Mouse (Mus musculus) embryonic facial prominence, embryonic 13.5 days (tissue): ENCODE measurements at regions not wholly inside any gene's neighbourhood (a gene's known extent, or its start where the extent isn't known, plus 50 kb on each side); places are given as distances from the start of the nearest gene placed in this dataset.

Source experiments
- ATAC-seq: fragments of 200-750 bp; cut with Nextera tagmentation; 2 replicates; pipeline ENCODE4 v1.8.0; 2017; ENCODE audit warnings: low read depth; ENCODE audit not compliant: insufficient number of reproducible peaks, insufficient read depth, low FRiP score, low TSS enrichment
- H3K27ac ChIP-seq: fragments of 300-500 bp; sonication (generic); 2 replicates; pipeline ENCODE4 v1.5.1; 2015; ENCODE audit warnings: moderate library complexity, mild to moderate bottlenecking, inconsistent platforms
- H3K27me3 ChIP-seq: fragments of 300-500 bp; sonication (generic); 2 replicates; pipeline ENCODE4 v1.6.1; 2015; ENCODE audit warnings: mild to moderate bottlenecking, inconsistent platforms
- H3K36me3 ChIP-seq: fragments of 300-500 bp; sonication (generic); 2 replicates; pipeline ENCODE4 v1.6.1; 2015; ENCODE audit warnings: mild to moderate bottlenecking, inconsistent platforms
- H3K4me1 ChIP-seq: fragments of 300-500 bp; sonication (generic); 2 replicates; pipeline ENCODE4 v1.6.1; 2015; ENCODE audit warnings: inconsistent platforms
- H3K4me2 ChIP-seq: fragments of 300-500 bp; sonication (generic); 2 replicates; pipeline ENCODE4 v1.6.1; 2015; ENCODE audit warnings: moderate library complexity, mild to moderate bottlenecking, inconsistent platforms
- H3K4me3 ChIP-seq: fragments of 300-500 bp; sonication (generic); 2 replicates; pipeline ENCODE4 v1.5.1; 2015; ENCODE audit warnings: mild to moderate bottlenecking, inconsistent platforms
- H3K9ac ChIP-seq: fragments of 300-500 bp; sonication (generic); 2 replicates; pipeline ENCODE4 v1.6.1; 2015; ENCODE audit warnings: mild to moderate bottlenecking, inconsistent platforms
- H3K9me3 ChIP-seq: fragments of 300-500 bp; sonication (generic); 2 replicates; pipeline ENCODE4 v1.6.1; 2016; ENCODE audit warnings: inconsistent platforms
- WGBS: fragments of 180-500 bp; shearing (Covaris S2); methylation state at CpG from one replicate; pipeline ENCODE4 v1.1.7; 2015; ENCODE audit warnings: mixed read lengths; 5-methylcytosine and 5-hydroxymethylcytosine counted together

DNA sequence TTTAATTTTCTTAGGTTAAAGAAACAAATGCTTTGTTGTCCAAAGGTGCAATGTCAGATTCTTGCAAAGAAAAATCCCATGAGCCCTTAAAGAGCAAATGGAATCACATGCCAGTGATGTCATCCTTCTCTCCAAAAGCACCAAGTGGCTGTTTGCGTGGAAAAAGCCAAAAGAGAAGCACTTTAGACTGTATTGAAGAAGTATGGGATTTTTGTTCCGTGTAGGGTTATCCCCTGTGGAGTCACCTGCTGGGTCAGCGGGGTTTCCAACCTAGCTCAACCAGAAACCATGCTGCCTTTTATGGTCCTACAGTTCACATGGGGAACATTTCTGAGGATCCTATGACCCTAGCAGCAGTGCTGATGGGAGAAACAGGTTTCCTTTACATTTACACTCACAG, 1213.5 kb upstream of the Lrrc6 start:
- H3K4me1 ChIP-seq, result no peaks in the 10 kb centered on the region
- no peak overlapping the region for H3K27ac ChIP-seq
- no peak overlapping the region for H3K4me2 ChIP-seq
- no peak overlapping the region for H3K9ac ChIP-seq
- 71% methylated on average over 3 of the region's 3 CpGs for WGBS
- no peaks in the 10 kb centered on the region for H3K36me3 ChIP-seq
- no peaks in the 10 kb centered on the region for H3K27me3 ChIP-seq
- H3K4me3 ChIP-seq, result no peak overlapping the region
- no peaks in the 10 kb centered on the region for H3K9me3 ChIP-seq
- ATAC-seq, result no peak

DNA sequence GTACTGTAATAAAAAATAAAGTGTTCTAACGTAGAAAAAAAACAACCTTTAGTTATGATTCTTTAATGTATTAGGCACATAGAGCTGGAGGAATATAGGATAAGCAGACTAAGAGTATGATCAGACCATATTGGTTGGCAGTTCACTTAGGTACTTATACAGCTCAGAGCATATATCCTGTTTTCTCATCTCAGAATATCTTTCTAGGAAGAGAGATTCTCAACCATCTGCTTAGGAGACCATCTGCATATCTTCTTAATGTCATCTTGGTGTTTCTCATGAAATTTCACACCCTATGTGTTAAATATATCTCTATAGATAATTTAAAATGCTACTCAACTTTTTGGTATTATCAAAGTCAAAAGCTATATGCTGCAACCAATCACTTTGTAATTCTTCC, 1185.4 kb upstream of the Lrrc6 start:
- H3K4me3 ChIP-seq, result no peak overlapping the region
- no peak overlapping the region for H3K4me2 ChIP-seq
- H3K36me3 ChIP-seq, result no peaks in the 10 kb centered on the region
- no peaks in the 10 kb centered on the region for H3K4me1 ChIP-seq
- WGBS, result 55% methylated on average over 1 of the region's 1 CpGs
- no peaks in the 10 kb centered on the region for H3K27me3 ChIP-seq
- no peak overlapping the region for H3K9ac ChIP-seq
- H3K27ac ChIP-seq, result no peak overlapping the region
- no peaks in the 10 kb centered on the region for H3K9me3 ChIP-seq
- ATAC-seq, result no peak

DNA sequence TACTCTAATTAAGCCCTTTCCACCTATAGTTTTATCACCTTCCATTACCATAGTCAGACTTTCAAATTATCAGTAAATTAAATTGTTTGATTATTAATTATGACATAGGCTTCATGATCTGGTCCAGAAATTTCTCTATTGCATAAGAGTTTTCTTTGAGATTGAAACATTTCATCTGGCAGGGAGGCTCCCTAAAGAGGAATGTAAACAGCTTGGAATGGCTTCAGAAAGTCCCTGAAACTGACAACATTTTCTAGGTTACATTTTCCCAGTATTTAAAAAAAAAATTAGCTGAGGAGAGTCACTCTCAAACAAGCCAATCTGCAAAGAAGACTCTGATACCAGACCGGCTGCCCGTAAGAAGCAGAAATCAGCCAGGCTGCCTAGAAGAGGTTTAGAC, 1172.6 kb upstream of the Lrrc6 start:
- Histone ChIP-seq H3K4me2 (no peak overlapping the region), H3K27me3 (no peaks in the 10 kb centered on the region), H3K9me3 (no peaks in the 10 kb centered on the region), H3K27ac (no peak overlapping the region), H3K4me1 (no peaks in the 10 kb centered on the region), H3K4me3 (no peak overlapping the region), H3K36me3 (no peaks in the 10 kb centered on the region), H3K9ac (no peak overlapping the region)
- WGBS, result 94% methylated on average over 2 of the region's 2 CpGs
- ATAC-seq, result no peak

DNA sequence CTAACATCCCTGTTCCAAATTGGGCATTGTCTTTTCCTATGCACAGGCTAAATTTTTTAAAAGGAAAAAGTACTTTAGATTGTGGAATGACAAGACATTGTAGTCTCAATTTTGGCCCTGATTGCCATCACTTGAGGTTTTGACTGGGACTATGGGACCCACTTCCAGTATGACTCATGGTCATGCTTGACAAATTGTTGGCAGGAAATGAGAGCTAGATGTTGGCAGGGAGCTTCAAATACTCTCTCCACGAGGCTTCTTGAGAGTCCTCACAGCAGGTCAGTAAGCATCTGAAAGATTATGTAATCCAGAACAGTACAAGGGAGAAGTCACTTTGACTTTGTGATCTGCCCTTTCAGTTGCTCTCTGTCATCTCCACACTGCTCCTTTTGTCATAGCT, 1135.4 kb upstream of the Lrrc6 start:
- no peaks in the 10 kb centered on the region for H3K4me1 ChIP-seq
- no peak overlapping the region for H3K27ac ChIP-seq
- WGBS, result 51% methylated on average over 1 of the region's 1 CpGs
- no peaks in the 10 kb centered on the region; the same call in 1 of the 2 replicates for H3K27me3 ChIP-seq
- no peak overlapping the region for H3K4me3 ChIP-seq
- no peak for ATAC-seq
- H3K9ac ChIP-seq, result no peak overlapping the region
- no peaks in the 10 kb centered on the region for H3K36me3 ChIP-seq
- H3K4me2 ChIP-seq, result no peak overlapping the region
- no peaks in the 10 kb centered on the region for H3K9me3 ChIP-seq

DNA sequence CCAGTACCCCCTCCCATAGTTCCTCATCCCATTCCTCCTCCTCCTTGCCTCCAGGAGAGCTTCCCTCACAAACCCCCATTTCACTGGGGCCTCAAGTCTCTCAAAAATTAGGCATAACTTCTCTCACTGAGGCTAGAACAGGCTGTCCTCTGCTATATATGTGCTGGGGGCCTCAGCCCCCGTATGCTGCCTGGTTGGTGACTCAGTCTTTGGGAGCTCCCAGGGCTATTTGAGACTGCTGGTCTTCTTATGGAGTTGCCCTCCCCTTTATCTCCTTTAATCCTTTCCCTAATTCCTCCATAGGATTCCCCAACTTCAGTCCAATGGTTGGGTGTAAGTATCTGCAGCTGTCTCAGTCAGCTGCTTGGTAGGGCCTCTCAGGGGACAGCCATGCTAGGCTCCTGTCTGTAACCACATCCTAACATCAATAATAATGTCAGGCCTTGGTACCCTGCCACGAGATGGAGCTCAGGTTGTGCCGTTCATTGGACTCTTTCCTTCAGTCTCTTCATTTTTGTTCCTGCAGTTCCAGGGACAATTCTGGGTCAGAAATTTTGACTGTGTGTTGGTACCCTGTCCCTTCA, 1126.1 kb upstream of the Lrrc6 start:
- Histone ChIP-seq H3K4me3 (no peak overlapping the region), H3K4me2 (no peak overlapping the region), H3K9me3 (0 out of 2 replicates have a peak, but pooled peaks cover 2% of the 10 kb centered on the region), H3K27ac (no peak overlapping the region), H3K9ac (no peak overlapping the region), H3K27me3 (no peaks in the 10 kb centered on the region), H3K36me3 (no peaks in the 10 kb centered on the region), H3K4me1 (no peaks in the 10 kb centered on the region)
- WGBS, result 79% methylated on average over 3 of the region's 3 CpGs
- no peak for ATAC-seq

DNA sequence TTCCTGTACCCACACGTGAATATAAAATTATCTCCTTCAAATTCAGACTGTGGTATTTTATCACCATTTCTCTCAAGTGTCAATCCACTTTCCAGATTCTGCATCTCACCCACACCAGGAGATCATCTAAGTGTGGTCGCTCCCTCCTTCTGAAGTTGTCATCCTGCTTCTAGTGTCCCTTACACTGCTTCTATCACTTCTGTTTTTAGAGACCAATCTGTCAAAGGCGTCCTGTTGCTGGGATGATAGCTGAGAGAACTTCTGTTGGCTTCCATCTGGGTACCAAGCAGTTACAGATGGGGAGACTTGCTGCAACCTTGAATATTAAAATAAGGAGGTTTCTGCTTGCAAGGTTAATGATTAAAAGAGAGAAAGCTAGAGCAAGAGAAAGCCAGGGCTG, 1111.2 kb upstream of the Lrrc6 start:
- Histone ChIP-seq H3K4me3 (no peak overlapping the region), H3K27me3 (no peaks in the 10 kb centered on the region), H3K9ac (no peak overlapping the region), H3K9me3 (no peaks in the 10 kb centered on the region), H3K4me2 (no peak overlapping the region), H3K27ac (no peak overlapping the region), H3K4me1 (no peaks in the 10 kb centered on the region), H3K36me3 (no peaks in the 10 kb centered on the region)
- no peak for ATAC-seq
- WGBS, result 71% methylated on average over 3 of the region's 3 CpGs

DNA sequence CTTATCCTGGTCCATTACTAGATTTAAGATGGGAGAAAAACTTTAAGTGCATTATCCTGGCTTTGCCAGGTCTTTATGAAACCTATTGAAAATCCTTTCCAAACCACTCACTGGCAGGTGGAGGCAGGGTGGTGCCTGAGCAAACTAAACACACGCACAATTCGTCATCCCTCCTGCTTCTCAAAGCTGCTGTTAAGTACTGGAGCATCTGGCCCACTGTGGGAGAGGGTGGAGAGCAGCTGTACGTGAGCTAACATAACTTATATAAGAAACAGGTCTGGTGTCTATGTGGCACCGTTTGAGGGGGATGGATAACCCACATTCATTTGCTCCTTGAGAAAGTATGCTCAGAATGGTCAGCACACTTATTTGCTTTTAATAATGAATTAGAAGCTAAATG, 1097.7 kb upstream of the Lrrc6 start:
- no peak for ATAC-seq
- 59% methylated on average over 4 of the region's 4 CpGs for WGBS
- Histone ChIP-seq H3K27ac (no peak overlapping the region), H3K4me2 (no peak overlapping the region), H3K9me3 (no peaks in the 10 kb centered on the region), H3K27me3 (no peaks in the 10 kb centered on the region), H3K36me3 (no peaks in the 10 kb centered on the region), H3K4me1 (no peaks in the 10 kb centered on the region), H3K9ac (no peak overlapping the region), H3K4me3 (no peak overlapping the region)

DNA sequence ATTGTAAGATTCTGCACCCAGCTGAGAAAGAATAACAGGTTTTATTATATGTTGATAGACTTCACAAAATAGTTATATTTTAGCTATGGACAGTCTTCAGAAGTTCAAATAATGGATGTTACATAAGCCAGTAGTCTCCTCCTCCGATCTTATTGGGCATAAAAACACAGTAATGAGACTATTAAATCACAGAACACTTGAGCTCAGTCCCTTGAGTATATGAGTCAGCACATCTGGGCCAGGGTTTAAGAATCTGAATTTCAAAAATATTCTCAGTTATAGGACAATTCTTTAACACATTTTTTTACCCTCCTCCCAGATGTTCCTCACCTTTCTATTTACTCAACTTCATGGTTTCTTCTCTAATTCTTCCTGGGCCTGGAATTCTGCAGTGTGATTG, 1075.9 kb upstream of the Lrrc6 start:
- Histone ChIP-seq H3K36me3 (no peaks in the 10 kb centered on the region), H3K4me2 (no peak overlapping the region), H3K27ac (no peak overlapping the region), H3K4me1 (no peaks in the 10 kb centered on the region), H3K4me3 (no peak overlapping the region), H3K9me3 (no peaks in the 10 kb centered on the region), H3K27me3 (no peaks in the 10 kb centered on the region), H3K9ac (no peak overlapping the region)
- no peak for ATAC-seq
- WGBS, result 74% methylated on average over 1 of the region's 1 CpGs

DNA sequence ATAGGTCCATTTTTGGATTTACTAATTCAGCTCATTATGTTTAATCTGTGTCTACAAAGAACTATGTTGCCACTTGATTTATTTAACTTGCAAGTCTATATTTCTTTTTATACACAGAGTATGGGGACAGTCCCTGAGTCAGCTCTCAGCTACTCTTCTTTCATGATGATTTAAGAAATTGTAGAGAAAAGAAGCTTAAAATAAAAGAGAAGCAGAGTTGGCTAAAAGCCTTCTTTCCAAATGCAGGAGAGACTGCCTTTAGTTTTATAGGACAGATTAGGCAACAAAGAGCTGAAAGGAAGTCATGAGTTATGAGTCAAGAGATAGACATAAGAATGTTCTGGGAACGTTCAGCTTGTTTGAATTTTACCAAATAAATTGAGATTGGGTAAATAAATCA, 1070.9 kb upstream of the Lrrc6 start:
- H3K27me3 ChIP-seq, result no peaks in the 10 kb centered on the region
- WGBS, result 61% methylated on average over 1 of the region's 1 CpGs

DNA sequence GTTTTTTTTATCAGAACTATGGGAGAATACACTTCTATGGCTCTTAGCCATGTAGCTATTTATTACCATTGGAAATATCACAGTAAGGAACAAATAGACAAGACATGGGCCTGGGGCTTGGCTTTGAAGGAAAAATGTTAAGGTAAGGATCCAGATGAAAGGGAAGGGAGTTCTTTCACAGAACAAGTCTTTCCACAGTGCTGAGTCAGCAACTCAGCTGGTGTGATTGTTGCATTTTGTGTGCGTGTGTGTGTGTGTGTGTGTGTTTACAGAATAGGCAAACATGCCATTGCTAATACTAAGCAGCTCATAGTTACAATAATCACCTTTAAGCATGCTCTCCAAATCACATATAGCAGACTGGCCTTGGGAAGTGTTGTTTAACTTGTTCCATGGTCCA, 1056.6 kb upstream of the Lrrc6 start:
- Histone ChIP-seq H3K9ac (no peak overlapping the region), H3K9me3 (no peaks in the 10 kb centered on the region), H3K4me2 (no peak overlapping the region), H3K4me3 (no peak overlapping the region), H3K4me1 (no peaks in the 10 kb centered on the region), H3K36me3 (no peaks in the 10 kb centered on the region), H3K27me3 (no peaks in the 10 kb centered on the region), H3K27ac (no peak overlapping the region)
- 82% methylated on average over 1 of the region's 1 CpGs for WGBS
- no peak for ATAC-seq

More for the DNA sequence above, 1070.9 kb upstream of the Lrrc6 start:
- Histone ChIP-seq H3K4me1 (no peaks in the 10 kb centered on the region), H3K9ac (no peak overlapping the region), H3K4me2 (no peak overlapping the region), H3K9me3 (no peaks in the 10 kb centered on the region), H3K4me3 (no peak overlapping the region), H3K36me3 (no peaks in the 10 kb centered on the region), H3K27ac (no peak overlapping the region)
- no peak for ATAC-seq

DNA sequence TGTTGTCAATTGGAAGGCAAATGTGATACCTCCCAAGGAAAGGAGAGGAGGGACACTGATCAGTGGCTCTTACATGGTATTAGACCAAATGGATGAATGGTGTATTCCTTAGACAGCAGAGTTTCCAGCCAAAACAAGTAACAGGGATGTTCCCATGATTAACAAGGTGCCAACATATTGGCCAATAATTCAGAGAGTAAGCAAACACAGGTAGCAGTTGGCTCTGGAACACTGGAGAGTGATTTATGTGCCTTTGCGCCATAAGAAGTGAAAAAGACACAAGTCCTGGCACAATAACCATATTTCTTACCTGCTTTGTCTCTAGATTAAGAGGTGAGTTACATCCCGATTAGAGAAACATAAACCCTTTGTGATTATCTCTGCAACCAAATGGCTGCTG, 1051.2 kb upstream of the Lrrc6 start:
- no peak overlapping the region for H3K27ac ChIP-seq
- H3K4me3 ChIP-seq, result no peak overlapping the region
- H3K27me3 ChIP-seq, result no peaks in the 10 kb centered on the region
- H3K4me1 ChIP-seq, result no peaks in the 10 kb centered on the region
- H3K9ac ChIP-seq, result no peak overlapping the region
- 87% methylated on average over 2 of the region's 2 CpGs for WGBS
- ATAC-seq, result no peak
- no peaks in the 10 kb centered on the region for H3K9me3 ChIP-seq
- H3K4me2 ChIP-seq, result no peak overlapping the region
- H3K36me3 ChIP-seq, result no peaks in the 10 kb centered on the region

DNA sequence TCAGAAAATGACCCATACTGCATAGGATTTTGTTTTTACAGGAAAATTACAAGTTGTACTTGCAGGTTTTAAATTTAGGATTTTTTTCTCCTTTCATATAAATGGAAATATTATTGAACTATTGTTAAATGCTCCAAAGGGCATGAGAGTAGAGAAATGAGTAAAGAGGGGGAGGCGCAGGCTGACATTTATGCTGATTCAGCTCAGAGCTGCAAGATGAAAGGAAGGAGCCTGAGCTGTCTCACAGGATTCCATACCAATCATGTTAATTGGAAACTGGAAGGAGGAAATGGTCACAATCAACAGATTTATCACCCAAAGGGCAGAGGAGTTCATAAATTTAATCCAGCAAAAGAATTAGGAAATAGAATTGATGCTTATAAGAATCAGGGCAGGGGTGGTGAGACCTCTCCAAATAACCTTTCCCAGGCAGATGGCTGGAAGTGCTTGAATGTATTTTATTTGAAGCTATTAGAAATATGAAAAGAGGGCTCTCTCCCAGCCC, 1046.2 kb upstream of the Lrrc6 start:
- H3K27ac ChIP-seq, result no peak overlapping the region
- no peaks in the 10 kb centered on the region for H3K36me3 ChIP-seq
- WGBS, result 56% methylated on average over 1 of the region's 1 CpGs
- H3K4me1 ChIP-seq, result no peaks in the 10 kb centered on the region
- H3K4me2 ChIP-seq, result no peak overlapping the region
- H3K9ac ChIP-seq, result no peak overlapping the region
- no peak overlapping the region for H3K4me3 ChIP-seq
- ATAC-seq, result no peak
- no peaks in the 10 kb centered on the region for H3K9me3 ChIP-seq
- no peaks in the 10 kb centered on the region for H3K27me3 ChIP-seq

DNA sequence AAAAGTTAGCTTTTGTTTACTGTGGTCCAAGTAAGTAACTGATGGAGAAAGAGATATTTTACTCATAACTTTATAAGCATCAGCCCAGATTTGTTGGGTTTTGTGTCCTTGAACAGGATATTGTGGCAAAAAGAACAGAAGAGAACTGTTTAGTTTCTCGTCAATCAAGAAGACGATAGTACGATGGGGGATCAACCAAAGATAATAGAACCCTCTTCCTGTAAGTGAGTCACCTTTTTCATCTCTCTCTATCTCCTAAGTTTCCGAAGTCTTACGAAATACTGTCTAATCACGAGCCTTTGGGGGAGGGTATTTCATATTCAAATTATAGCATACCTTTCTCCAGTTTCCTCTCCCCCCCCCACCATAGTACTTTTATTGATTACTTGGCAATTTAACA, 1045.0 kb upstream of the Lrrc6 start:
- H3K9ac ChIP-seq, result no peak overlapping the region
- ATAC-seq, result no peak
- H3K4me1 ChIP-seq, result no peaks in the 10 kb centered on the region
- 83% methylated on average over 6 of the region's 6 CpGs for WGBS
- no peak overlapping the region for H3K27ac ChIP-seq
- H3K4me3 ChIP-seq, result no peak overlapping the region
- H3K9me3 ChIP-seq, result no peaks in the 10 kb centered on the region
- H3K27me3 ChIP-seq, result no peaks in the 10 kb centered on the region
- H3K4me2 ChIP-seq, result no peak overlapping the region
- no peaks in the 10 kb centered on the region for H3K36me3 ChIP-seq
